Comparison of ENCODE assay signal across 10 mouse cellular contexts in the genomic region with DNA sequence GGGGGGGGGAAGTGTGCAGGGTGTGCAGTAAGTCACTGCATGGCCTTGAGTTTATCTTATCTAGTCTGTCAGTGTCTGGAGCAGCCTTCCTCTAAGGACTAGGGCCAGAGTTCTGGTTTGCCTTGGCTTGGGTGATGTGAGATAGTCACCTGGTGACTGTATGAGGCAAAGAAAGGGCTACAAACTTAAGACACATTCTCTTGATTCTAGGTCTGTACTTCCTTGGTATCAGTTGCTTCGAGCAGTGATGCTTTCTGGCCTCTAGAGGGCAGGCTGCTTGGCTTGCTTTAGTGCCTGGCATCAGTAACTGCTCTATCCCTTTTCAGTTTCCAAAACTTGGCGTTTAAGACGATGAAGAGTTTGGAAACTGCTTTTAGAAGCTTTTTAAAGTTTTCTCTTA. TPM values are rescaled to one million over a fixed set of nuclear protein-coding genes. Genes with fewer than 3 reads are reported as not detected.
A peak's percentile ranks its signal among the peaks of the same experiment; 100 is the strongest.
DNase-seq lines count a peak whose midpoint lies in the region; ATAC-seq and TF ChIP-seq lines count a peak whose summit lies in the region.
"Had no signal": no experiment of that assay in that cellular context is flagged by ENCODE, and none has a peak within 500 bp of the region (broad histone marks: within the 10 kb centered on the region; RNA-seq: fewer than 3 reads in every experiment).

No protein-coding gene starts in this region.

- H3K4me2 ChIP-seq in hindbrain, embryonic 12.5 days (replicated peaks): no peak overlapping the region
- no peak overlapping the region for H3K4me2 ChIP-seq in hindbrain, embryonic 13.5 days
- H3K4me2 ChIP-seq in CH12.LX (ENCODE audit: insufficient read depth, low read depth, poor library complexity, severe bottlenecking): no peak overlapping the region
- no peak overlapping the region for H3K4me2 ChIP-seq in midbrain, embryonic 16.5 days (ENCODE audit: low read length)
- H3K4me2 ChIP-seq: stomach, embryonic 15.5 days had no signal

- TF ChIP-seq EP300 in CH12.LX (IDR thresholded peaks at IDR 0.05; ENCODE audit: low read length): no peak

- dilution Hi-C loops in CH12.LX (cut with MboI; ENCODE audit: extremely low pct_ligation_motif_present, extremely low pct_unique_long_range_greater_than_20kb, low sequenced_read_pairs): no loop called here

- in situ Hi-C loops in CH12.LX (cut with MboI; ENCODE audit: low pct_ligation_motif_present, low pct_unique_long_range_greater_than_20kb, low sequenced_read_pairs): no loop called here

- H3K27ac ChIP-seq in hindbrain, embryonic 12.5 days: no peak overlapping the region
- no peak overlapping the region for H3K27ac ChIP-seq in hindbrain, embryonic 13.5 days
- no peak overlapping the region for H3K27ac ChIP-seq in CH12.LX (ENCODE audit: insufficient read depth, low read depth)
- H3K27ac ChIP-seq in midbrain, embryonic 16.5 days (ENCODE audit: low read length): no peak overlapping the region
- H3K27ac ChIP-seq: stomach, embryonic 15.5 days had no signal

- no peaks in the 10 kb centered on the region for H3K79me2 ChIP-seq in CH12.LX (replicated peaks; ENCODE audit: control insufficient read depth, extremely low read depth, insufficient read depth, poor library complexity, severe bottlenecking)

- no peaks in the 10 kb centered on the region for H3K27me3 ChIP-seq in hindbrain, embryonic 12.5 days
- H3K27me3 ChIP-seq in hindbrain, embryonic 13.5 days: no peaks in the 10 kb centered on the region
- H3K27me3 ChIP-seq in CH12.LX (replicated peaks): no peaks in the 10 kb centered on the region
- H3K27me3 ChIP-seq in midbrain, embryonic 16.5 days (ENCODE audit: control insufficient read depth, insufficient read depth, low read depth, low read length): no peaks in the 10 kb centered on the region
- H3K27me3 ChIP-seq: stomach, embryonic 15.5 days had no signal

- 0 out of 2 replicates have a peak, but pooled peaks have one; percentile 35 for ATAC-seq in hindbrain, embryonic 12.5 days (ENCODE audit: low FRiP score)
- no peak for ATAC-seq in hindbrain, embryonic 13.5 days (ENCODE audit: low FRiP score)
- ATAC-seq in midbrain, embryonic 16.5 days: 0 out of 2 replicates have a peak, but pooled peaks have one; percentile 6

- no peak overlapping the region for H3K9ac ChIP-seq in hindbrain, embryonic 12.5 days
- no peak overlapping the region for H3K9ac ChIP-seq in hindbrain, embryonic 13.5 days
- no peak overlapping the region for H3K9ac ChIP-seq in CH12.LX (ENCODE audit: insufficient read depth, low read depth)
- no peak overlapping the region for H3K9ac ChIP-seq in midbrain, embryonic 16.5 days (ENCODE audit: low read depth, low read length)
- H3K9ac ChIP-seq: stomach, embryonic 15.5 days had no signal

- H3K36me3 ChIP-seq in hindbrain, embryonic 12.5 days: peaks cover 50% of the 10 kb centered on the region
- H3K36me3 ChIP-seq in hindbrain, embryonic 13.5 days: peaks cover 39% of the 10 kb centered on the region
- H3K36me3 ChIP-seq in CH12.LX (replicated peaks in 1 of 2; ENCODE audit: control insufficient read depth in 1 of 2, insufficient read depth in 1 of 2, low read length in 1 of 2): peaks cover 5 to 65% of the 10 kb centered on the region in 2 experiments
- H3K36me3 ChIP-seq in midbrain, embryonic 16.5 days (ENCODE audit: control insufficient read depth, insufficient read depth, low read length): no peaks in the 10 kb centered on the region

- no peak for TF ChIP-seq POLR2A in CH12.LX (IDR thresholded peaks at IDR 0.05; ENCODE audit: low read depth, low read length)

- DNase-seq in A20 (ENCODE audit: low read depth, low spot score) (peak; percentile 70), CH12.LX (ENCODE audit: extremely low read depth) (peak; percentile 65)
- peak; percentile 63 to 71 for DNase-seq in cerebellum, postnatal 25 days
- peak; percentile 62 for DNase-seq in kidney, postnatal 14 days
- no peak for DNase-seq in layer of hippocampus, adult 9-11 months

- peak; percentile 69 for TF ChIP-seq RAD21 in CH12.LX (IDR thresholded peaks at IDR 0.05; ENCODE audit: low read depth, low read length)

- peaks cover 40% of the 10 kb centered on the region for H3K4me1 ChIP-seq in hindbrain, embryonic 12.5 days
- peaks cover 78% of the 10 kb centered on the region for H3K4me1 ChIP-seq in hindbrain, embryonic 13.5 days (replicated peaks)
- H3K4me1 ChIP-seq in CH12.LX (ENCODE audit: control insufficient read depth in 1 of 2, insufficient read depth in 2 of 2): peaks cover 0 to 23% of the 10 kb centered on the region in 2 experiments; a peak in 2 of 4 replicates
- H3K4me1 ChIP-seq in midbrain, embryonic 16.5 days (ENCODE audit: control insufficient read depth, insufficient read depth, low read length): peaks cover 32% of the 10 kb centered on the region

- peak; percentile 84 to 89 for TF ChIP-seq CTCF in CH12.LX (conservative IDR thresholded peaks at IDR 0.05 in 1 of 2, IDR thresholded peaks at IDR 0.05 in 1 of 2; ENCODE audit: low read depth in 2 of 2, low read length in 2 of 2)

- 68% methylated on average over 3 of the region's 3 CpGs for WGBS in hindbrain, embryonic 12.5 days
- 74% methylated on average over 3 of the region's 3 CpGs for WGBS in hindbrain, embryonic 13.5 days
- 69% methylated on average over 3 of the region's 3 CpGs for WGBS in midbrain, embryonic 16.5 days

- H3K4me3 ChIP-seq in hindbrain, embryonic 12.5 days: no peak overlapping the region
- H3K4me3 ChIP-seq in hindbrain, embryonic 13.5 days: no peak overlapping the region
- no peak overlapping the region for H3K4me3 ChIP-seq in CH12.LX (replicated peaks in 1 of 3; ENCODE audit: low read depth in 2 of 3, low read length in 2 of 3, poor library complexity in 1 of 3)
- no peak overlapping the region for H3K4me3 ChIP-seq in midbrain, embryonic 16.5 days (ENCODE audit: low read depth, low read length)
- H3K4me3 ChIP-seq: erythroblast, embryonic 14.5 days; stomach, embryonic 15.5 days had no signal

- no peaks in the 10 kb centered on the region for H3K9me3 ChIP-seq in hindbrain, embryonic 12.5 days (replicated peaks)
- H3K9me3 ChIP-seq in hindbrain, embryonic 13.5 days: no peaks in the 10 kb centered on the region
- H3K9me3 ChIP-seq in CH12.LX (replicated peaks; ENCODE audit: low read length): peaks cover 10% of the 10 kb centered on the region
- H3K9me3 ChIP-seq in midbrain, embryonic 16.5 days (replicated peaks; ENCODE audit: control insufficient read depth, low read length, poor library complexity, severe bottlenecking): no peaks in the 10 kb centered on the region; the same call in 1 of the 2 replicates
- H3K9me3 ChIP-seq: stomach, embryonic 15.5 days had no signal

TF ChIP-seq in CH12.LX, 34 proteins besides CTCF, POLR2A, EP300 and RAD21:
- no peak for TF ChIP-seq ZKSCAN1 (IDR thresholded peaks at IDR 0.05; ENCODE audit: borderline replicate concordance, low read depth, low read length)
- peak; percentile 77 for TF ChIP-seq SMC3 (IDR thresholded peaks at IDR 0.05; ENCODE audit: low read depth, low read length)
- TF ChIP-seq RCOR1 (conservative IDR thresholded peaks at IDR 0.05; ENCODE audit: low read depth, low read length): no peak

RNA-seq across cellular contexts. Expression of a gene that starts 10.7 kb away (rescaled TPM):
- 65.6 and 66.2 TPM in 2 replicates for polyA plus RNA-seq in hindbrain, embryonic 12.5 days (2016; fragmentation: Nextera tagmentation; extraction: Ambion mirVana)
- 47.3 and 52.6 TPM in 2 replicates for polyA plus RNA-seq in hindbrain, embryonic 13.5 days (2015; fragmentation: Nextera tagmentation; extraction: Ambion mirVana)
- total RNA-seq in CH12.LX (2012; rRNA removed) (33.3 and 41.0 TPM in 2 replicates), CH12.LX (2014; rRNA removed) (20.3 and 21.8 TPM in 2 replicates)
- 46.3 and 47.0 TPM in 2 replicates for polyA plus RNA-seq in CH12.LX (2012; ENCODE audit: insufficient read length, low read depth)
- polyA plus RNA-seq in midbrain, embryonic 16.5 days (2015; fragmentation: Nextera tagmentation; extraction: Ambion mirVana): 31.4 and 38.4 TPM in 2 replicates
